Mouse (Mus musculus): ENCODE results near the gene 1810062G17Rik. TPM values are rescaled to one million over a fixed set of nuclear protein-coding genes. Genes with fewer than 3 reads are reported as not detected.

Gene 1810062G17Rik
- polyA plus RNA-seq, 1 experiment from 2014 or later = 1.9 TPM

GRCm38 (mm10) chr3:36449292-36450165 lies 26.2 kb upstream of the 1810062G17Rik start:
- H3K36me3 ChIP-seq (ENCODE audit: control insufficient read depth, insufficient read depth, low read length) = peaks cover 61% of the 10 kb centered on the region
- H3K4me3 ChIP-seq (ENCODE audit: low read depth, low read length) = no peak overlapping the region
- H3K4me2 ChIP-seq (ENCODE audit: low read length) = no peak overlapping the region
- H3K27ac ChIP-seq (ENCODE audit: low read depth) = no peak overlapping the region
- DNase-seq (ENCODE audit: low spot score) (no peak), ATAC-seq (replicated peaks; ENCODE audit: low FRiP score, low TSS enrichment, low read depth) (no peak)
- H3K4me1 ChIP-seq (replicated peaks; ENCODE audit: control insufficient read depth, insufficient read depth, low read length) = no peaks in the 10 kb centered on the region
- no peak overlapping the region for H3K9ac ChIP-seq (ENCODE audit: low read length)
- 53% methylated on average over 20 of the region's 20 CpGs for WGBS
- H3K27me3 ChIP-seq (replicated peaks; ENCODE audit: control insufficient read depth, insufficient read depth, low read length) = no peaks in the 10 kb centered on the region
- no peaks in the 10 kb centered on the region for H3K9me3 ChIP-seq (ENCODE audit: control insufficient read depth, low read length)

GRCm38 (mm10) chr3:36452502-36452901 lies 23.2 kb upstream of the 1810062G17Rik start:
- Histone ChIP-seq H3K36me3 (ENCODE audit: control insufficient read depth, insufficient read depth, low read length) (peaks cover 77% of the 10 kb centered on the region), H3K9me3 (ENCODE audit: control insufficient read depth, low read length) (no peaks in the 10 kb centered on the region), H3K27me3 (replicated peaks; ENCODE audit: control insufficient read depth, insufficient read depth, low read length) (no peaks in the 10 kb centered on the region), H3K4me2 (ENCODE audit: low read length) (no peak overlapping the region), H3K9ac (ENCODE audit: low read length) (no peak overlapping the region), H3K4me3 (ENCODE audit: low read depth, low read length) (no peak overlapping the region), H3K4me1 (replicated peaks; ENCODE audit: control insufficient read depth, insufficient read depth, low read length) (no peaks in the 10 kb centered on the region), H3K27ac (ENCODE audit: low read depth) (no peak overlapping the region)
- 73% methylated on average over 1 of the region's 1 CpGs for WGBS
- ATAC-seq (replicated peaks; ENCODE audit: low FRiP score, low TSS enrichment, low read depth) (no peak), DNase-seq (ENCODE audit: low spot score) (no peak)

DNA sequence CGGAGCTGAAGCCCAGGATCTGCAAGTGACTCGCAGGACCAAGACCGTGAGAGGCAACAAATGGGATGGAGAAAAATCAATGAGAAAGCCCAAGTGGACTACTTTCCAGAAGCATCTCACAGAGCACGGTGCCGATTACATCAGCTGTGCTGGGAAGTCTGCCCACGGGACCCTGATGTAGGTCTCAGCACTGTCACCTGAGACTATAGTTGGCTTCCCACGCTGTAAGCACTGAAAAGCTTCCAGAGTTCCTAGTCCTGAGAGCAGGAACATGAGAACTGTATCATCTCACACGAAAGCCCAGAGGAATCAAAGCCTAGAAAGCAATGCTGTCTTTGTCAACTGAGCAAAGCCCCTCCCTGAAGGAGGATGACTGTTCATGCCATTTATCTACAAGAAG lies 20.6 kb upstream of the 1810062G17Rik start:
- no peaks in the 10 kb centered on the region for H3K27me3 ChIP-seq (replicated peaks; ENCODE audit: control insufficient read depth, insufficient read depth, low read length)
- no peak for ATAC-seq (replicated peaks; ENCODE audit: low FRiP score, low TSS enrichment, low read depth)
- 93% methylated on average over 8 of the region's 8 CpGs for WGBS
- no peak overlapping the region for H3K4me3 ChIP-seq (ENCODE audit: low read depth, low read length)
- no peaks in the 10 kb centered on the region for H3K4me1 ChIP-seq (replicated peaks; ENCODE audit: control insufficient read depth, insufficient read depth, low read length)
- no peak overlapping the region for H3K4me2 ChIP-seq (ENCODE audit: low read length)
- H3K36me3 ChIP-seq (ENCODE audit: control insufficient read depth, insufficient read depth, low read length) = peaks cover 71% of the 10 kb centered on the region
- H3K9ac ChIP-seq (ENCODE audit: low read length) = no peak overlapping the region
- no peak for DNase-seq (ENCODE audit: low spot score)
- no peaks in the 10 kb centered on the region for H3K9me3 ChIP-seq (ENCODE audit: control insufficient read depth, low read length)
- no peak overlapping the region for H3K27ac ChIP-seq (ENCODE audit: low read depth)

- ATAC-seq (replicated peaks; ENCODE audit: low FRiP score, low TSS enrichment, low read depth) (no peak), DNase-seq (ENCODE audit: low spot score) (no peak)
- no peak overlapping the region for H3K4me3 ChIP-seq (ENCODE audit: low read depth, low read length)
- peaks cover 67% of the 10 kb centered on the region for H3K36me3 ChIP-seq (ENCODE audit: control insufficient read depth, insufficient read depth, low read length)
- no peaks in the 10 kb centered on the region for H3K9me3 ChIP-seq (ENCODE audit: control insufficient read depth, low read length)
- H3K9ac ChIP-seq (ENCODE audit: low read length) = no peak overlapping the region
- H3K4me2 ChIP-seq (ENCODE audit: low read length) = no peak overlapping the region
- no peaks in the 10 kb centered on the region for H3K27me3 ChIP-seq (replicated peaks; ENCODE audit: control insufficient read depth, insufficient read depth, low read length)
- no peaks in the 10 kb centered on the region for H3K4me1 ChIP-seq (replicated peaks; ENCODE audit: control insufficient read depth, insufficient read depth, low read length)
- 85% methylated on average over 3 of the region's 3 CpGs for WGBS
- H3K27ac ChIP-seq (ENCODE audit: low read depth) = no peak overlapping the region
These were observed 20.2 kb upstream of the 1810062G17Rik start for GRCm38 (mm10) chr3:36455566-36455965.

DNA sequence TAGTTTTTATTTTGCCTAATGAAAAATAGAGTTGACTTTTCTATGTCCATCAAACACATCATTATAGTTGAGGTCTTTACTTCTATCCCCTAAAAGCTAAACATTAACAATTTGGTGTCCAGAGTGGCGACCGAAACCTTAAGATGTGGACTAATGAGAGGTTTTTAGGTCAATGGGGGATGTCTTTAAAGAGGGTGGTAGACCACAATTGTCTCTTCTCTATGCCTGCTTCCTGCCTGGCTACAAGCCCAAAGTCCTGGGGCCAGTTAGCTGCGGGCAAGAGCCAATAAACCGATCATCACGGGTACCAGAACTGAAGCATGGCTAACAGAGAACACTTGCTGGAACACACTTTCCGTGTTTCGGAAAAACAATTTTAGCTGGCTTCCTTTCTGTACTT lies 15.0 kb upstream of the 1810062G17Rik start:
- Histone ChIP-seq H3K4me2 (ENCODE audit: low read length) (no peak overlapping the region), H3K4me1 (replicated peaks; ENCODE audit: control insufficient read depth, insufficient read depth, low read length) (no peaks in the 10 kb centered on the region), H3K27ac (ENCODE audit: low read depth) (no peak overlapping the region), H3K4me3 (ENCODE audit: low read depth, low read length) (no peak overlapping the region), H3K36me3 (ENCODE audit: control insufficient read depth, insufficient read depth, low read length) (peaks cover 58% of the 10 kb centered on the region), H3K9me3 (ENCODE audit: control insufficient read depth, low read length) (no peaks in the 10 kb centered on the region), H3K9ac (ENCODE audit: low read length) (no peak overlapping the region), H3K27me3 (replicated peaks; ENCODE audit: control insufficient read depth, insufficient read depth, low read length) (no peaks in the 10 kb centered on the region)
- DNase-seq (ENCODE audit: low spot score) (no peak), ATAC-seq (replicated peaks; ENCODE audit: low FRiP score, low TSS enrichment, low read depth) (no peak)
- 87% methylated on average over 7 of the region's 7 CpGs for WGBS

GRCm38 (mm10) chr3:36461819-36462218 lies 13.9 kb upstream of the 1810062G17Rik start:
- Histone ChIP-seq H3K9ac (ENCODE audit: low read length) (no peak overlapping the region), H3K27me3 (replicated peaks; ENCODE audit: control insufficient read depth, insufficient read depth, low read length) (no peaks in the 10 kb centered on the region), H3K4me1 (replicated peaks; ENCODE audit: control insufficient read depth, insufficient read depth, low read length) (no peaks in the 10 kb centered on the region), H3K36me3 (ENCODE audit: control insufficient read depth, insufficient read depth, low read length) (peaks cover 54% of the 10 kb centered on the region), H3K4me3 (ENCODE audit: low read depth, low read length) (no peak overlapping the region), H3K27ac (ENCODE audit: low read depth) (no peak overlapping the region), H3K4me2 (ENCODE audit: low read length) (no peak overlapping the region), H3K9me3 (ENCODE audit: control insufficient read depth, low read length) (no peaks in the 10 kb centered on the region)
- no peak for ATAC-seq (replicated peaks; ENCODE audit: low FRiP score, low TSS enrichment, low read depth)
- no peak for DNase-seq (ENCODE audit: low spot score)
- WGBS = 85% methylated on average over 5 of the region's 5 CpGs

- ATAC-seq (replicated peaks; ENCODE audit: low FRiP score, low TSS enrichment, low read depth) (no peak), DNase-seq (ENCODE audit: low spot score) (no peak)
- Histone ChIP-seq H3K27me3 (replicated peaks; ENCODE audit: control insufficient read depth, insufficient read depth, low read length) (no peaks in the 10 kb centered on the region), H3K9me3 (ENCODE audit: control insufficient read depth, low read length) (no peaks in the 10 kb centered on the region), H3K4me2 (ENCODE audit: low read length) (no peak overlapping the region), H3K4me3 (ENCODE audit: low read depth, low read length) (no peak overlapping the region), H3K9ac (ENCODE audit: low read length) (no peak overlapping the region), H3K36me3 (ENCODE audit: control insufficient read depth, insufficient read depth, low read length) (peaks cover 49% of the 10 kb centered on the region), H3K27ac (ENCODE audit: low read depth) (no peak overlapping the region), H3K4me1 (replicated peaks; ENCODE audit: control insufficient read depth, insufficient read depth, low read length) (no peaks in the 10 kb centered on the region)
- WGBS = 36% methylated on average over 1 of the region's 1 CpGs
These were observed 13.4 kb upstream of the 1810062G17Rik start for GRCm38 (mm10) chr3:36462348-36462747.

DNA sequence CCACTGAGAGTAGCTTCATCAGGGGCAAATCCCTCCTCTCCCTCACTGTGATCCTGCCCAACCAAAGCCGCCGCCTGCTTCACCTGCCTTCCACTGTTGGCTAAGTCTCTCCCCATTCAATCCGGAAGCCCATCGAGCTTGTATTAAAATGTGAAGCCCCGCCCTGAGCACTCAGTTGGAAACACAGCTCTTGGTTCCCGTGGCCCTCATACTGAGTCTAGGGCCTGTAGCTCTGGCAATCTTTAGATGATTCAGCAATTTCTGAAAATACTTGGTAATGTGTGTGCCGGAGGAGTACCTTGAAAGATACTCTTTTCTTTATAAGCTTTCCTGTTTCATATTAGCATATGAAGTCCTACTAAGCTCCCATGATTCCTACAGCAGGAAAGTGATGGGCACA lies 10.2 kb upstream of the 1810062G17Rik start:
- H3K4me3 ChIP-seq (ENCODE audit: low read depth, low read length) = no peak overlapping the region
- no peak overlapping the region for H3K27ac ChIP-seq (ENCODE audit: low read depth)
- ATAC-seq (replicated peaks; ENCODE audit: low FRiP score, low TSS enrichment, low read depth) (no peak), DNase-seq (ENCODE audit: low spot score) (no peak)
- peaks cover 32% of the 10 kb centered on the region for H3K36me3 ChIP-seq (ENCODE audit: control insufficient read depth, insufficient read depth, low read length)
- no peak overlapping the region for H3K4me2 ChIP-seq (ENCODE audit: low read length)
- H3K9me3 ChIP-seq (ENCODE audit: control insufficient read depth, low read length) = no peaks in the 10 kb centered on the region
- H3K4me1 ChIP-seq (replicated peaks; ENCODE audit: control insufficient read depth, insufficient read depth, low read length) = no peaks in the 10 kb centered on the region; the same call in 1 of the 2 replicates
- H3K27me3 ChIP-seq (replicated peaks; ENCODE audit: control insufficient read depth, insufficient read depth, low read length) = no peaks in the 10 kb centered on the region
- H3K9ac ChIP-seq (ENCODE audit: low read length) = no peak overlapping the region
- whole genome bisulfite sequencing = 61% methylated on average over 7 of the region's 7 CpGs

- Histone ChIP-seq H3K4me3 (ENCODE audit: low read depth, low read length) (no peak overlapping the region), H3K36me3 (ENCODE audit: control insufficient read depth, insufficient read depth, low read length) (peaks cover 12% of the 10 kb centered on the region; the same call in 1 of the 2 replicates)
These were observed 8.1 kb upstream of the 1810062G17Rik start for GRCm38 (mm10) chr3:36467632-36468031.

More at GRCm38 (mm10) chr3:36467632-36468031, 8.1 kb upstream of the 1810062G17Rik start:
- ATAC-seq (replicated peaks; ENCODE audit: low FRiP score, low TSS enrichment, low read depth) = no peak
- DNase-seq (ENCODE audit: low spot score) = no peak
- Histone ChIP-seq H3K9ac (ENCODE audit: low read length) (no peak overlapping the region), H3K9me3 (ENCODE audit: control insufficient read depth, low read length) (no peaks in the 10 kb centered on the region), H3K27ac (ENCODE audit: low read depth) (no peak overlapping the region), H3K4me1 (replicated peaks; ENCODE audit: control insufficient read depth, insufficient read depth, low read length) (no peaks in the 10 kb centered on the region; the same call in 1 of the 2 replicates), H3K27me3 (replicated peaks; ENCODE audit: control insufficient read depth, insufficient read depth, low read length) (no peaks in the 10 kb centered on the region), H3K4me2 (ENCODE audit: low read length) (no peak overlapping the region)
- 84% methylated on average over 7 of the region's 7 CpGs for WGBS
